Mouse (Mus musculus): ENCODE results near the gene Hoxa10. TPM values are rescaled to one million over a fixed set of nuclear protein-coding genes. Genes with fewer than 3 reads are reported as not detected.

Gene Hoxa10
- polyA plus RNA-seq, 1 experiment from 2014 or later, result 0.14 TPM

GRCm38 (mm10) chr6:52251177-52251879 is 10.7 kb upstream of the Hoxa10 start:
- Histone ChIP-seq H3K4me1 (replicated peaks) (no peaks in the 10 kb centered on the region), H3K9me3 (replicated peaks) (no peaks in the 10 kb centered on the region), H3K36me3 (no peaks in the 10 kb centered on the region), H3K9ac (no peak overlapping the region), H3K27ac (no peak overlapping the region), H3K27me3 (peaks cover 100% of the 10 kb centered on the region), H3K4me2 (no peak overlapping the region), H3K4me3 (replicated peaks) (no peak overlapping the region)
- no peak for DNase-seq
- ATAC-seq (ENCODE audit: low read depth), result no peak
- 9% methylated on average over 7 of the region's 7 CpGs for WGBS (ENCODE audit: insufficient replicate concordance)

- no peaks in the 10 kb centered on the region for H3K36me3 ChIP-seq
- DNase-seq (no peak), ATAC-seq (ENCODE audit: low read depth) (no peak)
- H3K9me3 ChIP-seq (replicated peaks), result no peaks in the 10 kb centered on the region
- H3K4me3 ChIP-seq (replicated peaks), result no peak overlapping the region
- no peak overlapping the region for H3K27ac ChIP-seq
- H3K4me2 ChIP-seq, result no peak overlapping the region
- H3K9ac ChIP-seq, result no peak overlapping the region
- peaks cover 100% of the 10 kb centered on the region for H3K27me3 ChIP-seq
- 3% methylated on average over 4 of the region's 4 CpGs for WGBS (ENCODE audit: insufficient replicate concordance)
- H3K4me1 ChIP-seq (replicated peaks), result 0 out of 2 replicates have a peak, but pooled peaks cover 2% of the 10 kb centered on the region
Observed at GRCm38 (mm10) chr6:52249826-52250225, 9.2 kb upstream of the Hoxa10 start.

DNA sequence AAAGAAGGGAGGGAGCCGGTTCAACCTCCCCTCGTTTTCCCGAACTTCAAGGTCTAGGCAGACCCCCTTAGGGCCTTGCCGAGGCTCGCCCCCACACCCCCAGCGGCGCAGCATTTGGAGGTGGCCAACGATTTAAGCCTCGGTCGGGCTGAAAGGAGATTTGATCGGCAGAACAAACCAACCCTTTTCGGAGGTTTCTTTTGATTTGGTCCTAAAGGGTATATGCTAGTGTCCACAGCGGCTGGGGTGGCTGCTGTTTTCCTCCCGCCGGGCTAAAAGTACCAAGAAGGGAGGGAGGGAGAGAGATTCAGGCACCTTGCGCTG is 8.7 kb upstream of the Hoxa10 start:
- 1% methylated on average over 16 of the region's 16 CpGs for WGBS (ENCODE audit: insufficient replicate concordance)
- Histone ChIP-seq H3K4me3 (replicated peaks) (no peak overlapping the region), H3K9ac (no peak overlapping the region), H3K4me2 (no peak overlapping the region), H3K9me3 (replicated peaks) (no peaks in the 10 kb centered on the region), H3K27me3 (peaks cover 100% of the 10 kb centered on the region), H3K4me1 (replicated peaks) (0 out of 2 replicates have a peak, but pooled peaks cover 2% of the 10 kb centered on the region), H3K27ac (no peak overlapping the region), H3K36me3 (no peaks in the 10 kb centered on the region)
- DNase-seq (no peak), ATAC-seq (ENCODE audit: low read depth) (no peak)

- 3% methylated on average over 27 of the region's 27 CpGs for WGBS (ENCODE audit: insufficient replicate concordance)
- no peaks in the 10 kb centered on the region for H3K9me3 ChIP-seq (replicated peaks)
- H3K27ac ChIP-seq, result no peak overlapping the region
- no peak overlapping the region for H3K4me3 ChIP-seq (replicated peaks)
- no peak overlapping the region for H3K4me2 ChIP-seq
- DNase-seq (no peak), ATAC-seq (ENCODE audit: low read depth) (no peak)
- 0 out of 2 replicates have a peak, but pooled peaks cover 2% of the 10 kb centered on the region for H3K4me1 ChIP-seq (replicated peaks)
- H3K27me3 ChIP-seq, result peaks cover 100% of the 10 kb centered on the region
- H3K36me3 ChIP-seq, result no peaks in the 10 kb centered on the region
- H3K9ac ChIP-seq, result no peak overlapping the region
Observed at GRCm38 (mm10) chr6:52248638-52249414, 8.2 kb upstream of the Hoxa10 start.

GRCm38 (mm10) chr6:52247766-52248637 is 7.3 kb upstream of the Hoxa10 start:
- no peak overlapping the region for H3K27ac ChIP-seq
- no peak overlapping the region for H3K4me3 ChIP-seq (replicated peaks)

GRCm38 (mm10) chr6:52246916-52247315 is 6.3 kb upstream of the Hoxa10 start:
- H3K36me3 ChIP-seq, result no peaks in the 10 kb centered on the region
- H3K4me3 ChIP-seq (replicated peaks), result no peak overlapping the region
- no peak overlapping the region for H3K27ac ChIP-seq
- ATAC-seq (ENCODE audit: low read depth) (no peak), DNase-seq (no peak)
- 0 out of 2 replicates have a peak, but pooled peaks cover 2% of the 10 kb centered on the region for H3K4me1 ChIP-seq (replicated peaks)
- peaks cover 100% of the 10 kb centered on the region for H3K27me3 ChIP-seq
- H3K9me3 ChIP-seq (replicated peaks), result no peaks in the 10 kb centered on the region
- H3K9ac ChIP-seq, result no peak overlapping the region
- 5% methylated on average over 3 of the region's 3 CpGs for WGBS (ENCODE audit: insufficient replicate concordance)
- H3K4me2 ChIP-seq, result no peak overlapping the region

More at GRCm38 (mm10) chr6:52247766-52248637, 7.3 kb upstream of the Hoxa10 start:
- Histone ChIP-seq H3K27me3 (peaks cover 100% of the 10 kb centered on the region), H3K4me1 (replicated peaks) (0 out of 2 replicates have a peak, but pooled peaks cover 2% of the 10 kb centered on the region), H3K9me3 (replicated peaks) (no peaks in the 10 kb centered on the region), H3K36me3 (no peaks in the 10 kb centered on the region), H3K9ac (no peak overlapping the region), H3K4me2 (no peak overlapping the region)
- 3% methylated on average over 23 of the region's 23 CpGs for WGBS (ENCODE audit: insufficient replicate concordance)
- ATAC-seq (ENCODE audit: low read depth) (no peak), DNase-seq (no peak)

GRCm38 (mm10) chr6:52246403-52246803 is 5.7 kb upstream of the Hoxa10 start:
- DNase-seq (no peak), ATAC-seq (ENCODE audit: low read depth) (no peak)
- Histone ChIP-seq H3K9me3 (replicated peaks) (no peaks in the 10 kb centered on the region), H3K4me1 (replicated peaks) (0 out of 2 replicates have a peak, but pooled peaks cover 2% of the 10 kb centered on the region), H3K9ac (no peak overlapping the region), H3K27me3 (peaks cover 100% of the 10 kb centered on the region), H3K36me3 (no peaks in the 10 kb centered on the region), H3K4me2 (no peak overlapping the region), H3K4me3 (replicated peaks) (no peak overlapping the region), H3K27ac (no peak overlapping the region)
- under 1% methylated on average over 26 of the region's 26 CpGs for WGBS (ENCODE audit: insufficient replicate concordance)

- no peak for DNase-seq
- H3K36me3 ChIP-seq, result no peaks in the 10 kb centered on the region
- H3K4me3 ChIP-seq (replicated peaks), result peak within 1 kb of the TSS; percentile 18; the same call in 1 of the 2 replicates
- H3K9me3 ChIP-seq (replicated peaks), result no peaks in the 10 kb centered on the region
- no peak within 1 kb of the TSS for H3K27ac ChIP-seq
- H3K27me3 ChIP-seq, result peaks cover 100% of the 10 kb centered on the region
- no peak within 1 kb of the TSS for H3K9ac ChIP-seq
- ATAC-seq (ENCODE audit: low read depth), result no peak
- 3% methylated on average over 20 of the region's 20 CpGs for WGBS (ENCODE audit: insufficient replicate concordance)
- 0 out of 2 replicates have a peak, but pooled peaks cover 2% of the 10 kb centered on the region for H3K4me1 ChIP-seq (replicated peaks)
- H3K4me2 ChIP-seq, result no peak within 1 kb of the TSS
Observed at GRCm38 (mm10) chr6:52245757-52246142, 5.1 kb upstream of the Hoxa10 start, which contains the start of gene Hoxa11. Gene Hoxa11 (minus strand): TSS chr6:52245810.

GRCm38 (mm10) chr6:52245040-52245756 is 4.5 kb upstream of the Hoxa10 start:
- H3K36me3 ChIP-seq, result no peaks in the 10 kb centered on the region
- WGBS (ENCODE audit: insufficient replicate concordance), result 2% methylated on average over 69 of the region's 71 CpGs
- DNase-seq (no peak), ATAC-seq (ENCODE audit: low read depth) (no peak)
- 0 out of 2 replicates have a peak, but pooled peaks cover 2% of the 10 kb centered on the region for H3K4me1 ChIP-seq (replicated peaks)
- no peaks in the 10 kb centered on the region for H3K9me3 ChIP-seq (replicated peaks)
- H3K9ac ChIP-seq, result no peak overlapping the region
- H3K27ac ChIP-seq, result no peak overlapping the region
- no peak overlapping the region for H3K4me2 ChIP-seq
- peaks cover 100% of the 10 kb centered on the region for H3K27me3 ChIP-seq
- H3K4me3 ChIP-seq (replicated peaks), result peak overlapping the region; percentile 18; the same call in 1 of the 2 replicates

- Histone ChIP-seq H3K9ac (no peak overlapping the region), H3K4me2 (no peak overlapping the region), H3K4me3 (replicated peaks) (0 out of 2 replicates have a peak overlapping the region, but pooled peaks have one; percentile 18), H3K4me1 (replicated peaks) (0 out of 2 replicates have a peak, but pooled peaks cover 2% of the 10 kb centered on the region), H3K9me3 (replicated peaks) (no peaks in the 10 kb centered on the region), H3K27ac (no peak overlapping the region), H3K27me3 (peaks cover 100% of the 10 kb centered on the region), H3K36me3 (no peaks in the 10 kb centered on the region)
- ATAC-seq (ENCODE audit: low read depth) (no peak), DNase-seq (no peak)
- WGBS (ENCODE audit: insufficient replicate concordance), result 3% methylated on average over 23 of the region's 23 CpGs
Observed at GRCm38 (mm10) chr6:52244471-52245039, 3.9 kb upstream of the Hoxa10 start.

Data from liver, embryonic 13.5 days (tissue).